Mouse (Mus musculus): ENCODE data around the gene Stxbp6. TPM values are rescaled to one million over a fixed set of nuclear protein-coding genes. Genes with fewer than 3 reads are reported as not detected.

The Stxbp6 gene
- polyA plus RNA-seq, 1 experiment = 11.7 TPM

- DNase-seq (ENCODE audit: low spot score) = no peak
These were observed 77.6 kb downstream of the Stxbp6 start for GRCm38 (mm10) chr12:44996897-44997296.

- DNase-seq (ENCODE audit: low spot score) = no peak
These were observed 78.2 kb downstream of the Stxbp6 start for GRCm38 (mm10) chr12:44996274-44996673.

- no peak for DNase-seq (ENCODE audit: low spot score)
These were observed 81.1 kb downstream of the Stxbp6 start for GRCm38 (mm10) chr12:44993391-44993790.

GRCm38 (mm10) chr12:44992847-44993246 lies 81.7 kb downstream of the Stxbp6 start:
- DNase-seq (ENCODE audit: low spot score) = no peak

GRCm38 (mm10) chr12:44990379-44990778 lies 84.1 kb downstream of the Stxbp6 start:
- no peak for DNase-seq (ENCODE audit: low spot score)

- DNase-seq (ENCODE audit: low spot score) = no peak
These were observed 85.5 kb downstream of the Stxbp6 start for GRCm38 (mm10) chr12:44989011-44989410.

GRCm38 (mm10) chr12:44987762-44988161 lies 86.7 kb downstream of the Stxbp6 start:
- DNase-seq (ENCODE audit: low spot score) = no peak

GRCm38 (mm10) chr12:44979316-44979848 lies 95.1 kb downstream of the Stxbp6 start:
- DNase-seq (ENCODE audit: low spot score) = no peak

GRCm38 (mm10) chr12:44975266-44975665 lies 99.2 kb downstream of the Stxbp6 start:
- DNase-seq (ENCODE audit: low spot score) = no peak

GRCm38 (mm10) chr12:44971477-44971876 lies 103.0 kb downstream of the Stxbp6 start:
- no peak for DNase-seq (ENCODE audit: low spot score)

- no peak for DNase-seq (ENCODE audit: low spot score)
These were observed 107.1 kb downstream of the Stxbp6 start for GRCm38 (mm10) chr12:44967448-44967847.

- no peak for DNase-seq (ENCODE audit: low spot score)
These were observed 117.0 kb downstream of the Stxbp6 start for GRCm38 (mm10) chr12:44957474-44957873.

GRCm38 (mm10) chr12:44953121-44953520 lies 121.4 kb downstream of the Stxbp6 start:
- no peak for DNase-seq (ENCODE audit: low spot score)

GRCm38 (mm10) chr12:44952072-44952471 lies 122.4 kb downstream of the Stxbp6 start:
- DNase-seq (ENCODE audit: low spot score) = no peak

- no peak for DNase-seq (ENCODE audit: low spot score)
These were observed 124.0 kb downstream of the Stxbp6 start for GRCm38 (mm10) chr12:44950559-44950958.

GRCm38 (mm10) chr12:44947823-44948222 lies 126.7 kb downstream of the Stxbp6 start:
- no peak for DNase-seq (ENCODE audit: low spot score)

GRCm38 (mm10) chr12:44940325-44940724 lies 134.2 kb downstream of the Stxbp6 start:
- DNase-seq (ENCODE audit: low spot score) = no peak

- DNase-seq (ENCODE audit: low spot score) = no peak
These were observed 135.4 kb downstream of the Stxbp6 start for GRCm38 (mm10) chr12:44939106-44939505.

GRCm38 (mm10) chr12:44932954-44933353 lies 141.6 kb downstream of the Stxbp6 start:
- no peak for DNase-seq (ENCODE audit: low spot score)

GRCm38 (mm10) chr12:44931716-44932115 lies 142.8 kb downstream of the Stxbp6 start:
- no peak for DNase-seq (ENCODE audit: low spot score)

GRCm38 (mm10) chr12:44928456-44928855 lies 146.1 kb downstream of the Stxbp6 start:
- no peak for DNase-seq (ENCODE audit: low spot score)

GRCm38 (mm10) chr12:44925901-44926300 lies 148.6 kb downstream of the Stxbp6 start:
- DNase-seq (ENCODE audit: low spot score) = no peak

- DNase-seq (ENCODE audit: low spot score) = no peak
These were observed 151.2 kb downstream of the Stxbp6 start for GRCm38 (mm10) chr12:44923273-44923672.

- DNase-seq (ENCODE audit: low spot score) = no peak
These were observed 152.3 kb downstream of the Stxbp6 start for GRCm38 (mm10) chr12:44922241-44922640.

Measured in urinary bladder, adult 2 months (tissue).